Mouse (Mus musculus) spleen, postnatal 14 days (tissue): ENCODE data around the gene Tmem170.

Experiments used
- DNase-seq, 2 experiments: peaks; one replicate each; pipeline ENCODE4 v3.0.0; 2021 to 2022; ENCODE audit warnings: low spot score in 2 of 2

Tmem170 gene

GRCm38 (mm10) chr8:111876355-111876948 lies at the start of gene Tmem170:
TSS of gene Tmem170 (minus strand) at chr8:111876750.
- DNase-seq = peak; percentile 94 to 97

DNA sequence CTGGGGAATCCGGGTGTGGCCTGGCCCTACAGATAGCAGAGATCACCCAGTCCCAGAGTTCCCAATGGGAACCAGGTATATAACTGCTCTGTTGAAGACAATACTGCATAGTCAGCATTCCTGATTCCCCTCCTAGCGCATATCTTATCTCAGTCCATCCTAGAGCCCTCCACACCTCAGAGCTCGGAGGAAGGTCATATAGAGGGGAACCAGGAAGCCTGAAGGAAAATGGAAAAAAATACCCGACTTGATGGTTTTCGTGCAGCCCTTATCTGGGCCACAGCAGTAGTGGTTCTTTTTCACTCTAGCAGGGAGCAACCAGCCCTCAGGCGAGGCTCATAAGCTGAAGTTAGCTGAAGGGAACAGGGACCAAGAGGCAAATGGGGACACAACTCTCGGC lies 48.4 kb upstream of the Tmem170 start:
- no peak for DNase-seq

DNA sequence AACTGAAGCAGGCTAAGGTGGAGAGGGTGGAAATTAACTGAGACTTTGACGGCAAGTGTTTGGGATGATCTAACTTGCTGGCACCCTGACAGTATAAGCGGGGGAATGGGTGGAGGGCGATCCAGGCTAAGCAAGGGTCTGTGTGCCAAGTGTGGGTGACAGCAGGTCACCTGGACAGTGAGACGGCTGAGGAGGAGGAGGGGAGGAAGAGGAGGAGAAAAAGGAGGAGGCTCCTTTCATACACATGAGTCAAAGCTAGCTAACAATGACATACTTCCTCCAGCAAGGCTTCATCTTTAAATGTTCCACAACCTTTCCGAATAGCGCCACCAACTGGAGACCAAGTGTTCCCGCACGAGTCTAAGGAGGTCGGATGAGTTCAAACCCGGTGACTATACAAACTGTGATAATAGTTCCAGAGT lies 46.8 kb upstream of the Tmem170 start:
- DNase-seq = peak in 1 of 2 experiments; percentile 59

GRCm38 (mm10) chr8:111920971-111921370 lies 44.4 kb upstream of the Tmem170 start:
- no peak for DNase-seq

DNA sequence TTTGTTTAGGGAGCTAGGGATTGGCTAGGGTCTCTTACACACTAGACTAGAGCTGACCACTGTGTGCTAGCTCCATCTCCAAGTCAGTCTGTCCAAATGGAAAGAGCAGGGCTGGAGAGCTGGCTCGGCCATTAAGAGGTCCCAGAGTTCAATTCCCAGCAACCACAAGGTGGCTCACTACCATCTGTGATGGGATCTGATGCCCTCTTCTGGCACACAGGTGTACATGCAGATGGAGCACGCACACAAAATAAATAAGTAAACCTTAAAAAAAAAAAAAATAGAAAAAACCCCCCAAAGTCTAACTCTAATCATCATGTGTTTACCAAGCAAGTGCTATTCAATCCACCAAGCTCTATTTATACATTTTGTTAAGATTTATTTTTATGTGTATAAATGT lies 43.1 kb upstream of the Tmem170 start:
- no peak for DNase-seq

DNA sequence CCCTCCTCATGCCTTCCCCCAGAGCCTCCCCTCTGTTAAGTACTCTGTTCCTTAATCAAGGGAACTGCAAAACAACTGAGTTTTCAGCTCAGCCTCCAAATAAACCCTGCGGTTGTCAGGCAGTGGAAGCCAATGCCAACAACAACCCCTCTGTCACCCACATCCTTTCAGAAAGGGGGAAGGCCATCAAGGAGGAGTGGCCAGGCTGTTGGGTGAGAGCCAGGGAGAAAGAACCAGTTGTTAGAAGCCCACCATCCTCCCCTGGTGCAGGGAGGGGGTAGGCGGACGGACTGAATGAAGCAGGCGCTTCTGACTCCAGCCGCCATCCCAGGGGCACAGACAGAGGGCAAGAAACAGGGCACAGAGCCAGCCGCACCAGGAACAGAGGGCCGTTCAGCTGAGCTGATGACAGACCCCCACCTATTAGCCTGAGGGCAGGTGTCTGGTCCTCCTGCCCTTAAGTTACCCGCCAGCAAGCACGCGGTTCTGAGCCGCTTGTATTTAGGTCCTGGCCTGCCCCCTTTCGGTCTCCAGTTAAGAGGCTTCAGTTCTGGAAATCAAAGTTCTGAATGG lies 36.4 kb upstream of the Tmem170 start:
- no peak for DNase-seq

- DNase-seq = no peak
Measured at GRCm38 (mm10) chr8:111911572-111911971, 35.0 kb upstream of the Tmem170 start.

DNA sequence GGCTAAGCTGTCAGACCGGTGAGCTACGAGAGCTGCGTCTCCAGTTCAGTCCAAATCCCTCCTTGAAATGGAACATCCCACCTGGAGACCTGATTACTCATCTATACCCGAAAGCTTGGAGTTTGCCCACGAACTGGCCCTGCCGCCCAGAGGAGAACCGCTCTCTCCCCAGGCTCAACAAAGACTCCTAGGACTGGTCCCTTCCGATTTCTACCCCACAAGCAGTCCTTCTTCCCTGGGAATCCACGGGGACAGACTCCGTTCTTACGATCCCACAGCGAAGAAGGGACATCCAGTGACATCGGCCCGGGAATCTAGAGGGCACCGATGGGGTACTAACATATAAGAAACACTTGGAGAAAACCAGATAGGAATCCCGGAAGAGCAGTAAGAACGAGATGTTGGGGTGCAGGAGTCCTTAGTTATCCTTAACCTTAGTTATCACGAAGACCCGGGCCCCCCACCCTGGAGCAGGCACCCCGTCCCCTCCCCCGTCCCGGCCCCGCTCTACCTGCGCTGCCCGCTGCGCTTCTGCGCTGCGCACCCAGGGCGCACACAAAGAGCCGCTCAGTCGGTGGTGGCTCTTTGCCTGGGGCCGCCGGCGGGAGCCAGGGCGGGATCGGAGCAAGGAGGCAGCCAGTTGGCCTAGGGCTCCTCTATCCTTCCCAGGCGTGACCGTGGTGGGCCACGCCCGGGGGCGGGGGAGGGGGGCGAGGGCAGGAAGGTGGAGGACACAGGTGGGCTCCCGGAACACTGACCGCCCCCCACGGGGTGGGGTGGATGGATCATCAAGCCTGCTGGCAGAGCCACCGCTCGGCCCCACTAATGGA lies 33.3 kb upstream of the Tmem170 start, which contains the start of gene Chst5:
TSS of gene Chst5 (minus strand) at position 827 of the 830 bp plus-strand sequence.
- no peak for DNase-seq

DNA sequence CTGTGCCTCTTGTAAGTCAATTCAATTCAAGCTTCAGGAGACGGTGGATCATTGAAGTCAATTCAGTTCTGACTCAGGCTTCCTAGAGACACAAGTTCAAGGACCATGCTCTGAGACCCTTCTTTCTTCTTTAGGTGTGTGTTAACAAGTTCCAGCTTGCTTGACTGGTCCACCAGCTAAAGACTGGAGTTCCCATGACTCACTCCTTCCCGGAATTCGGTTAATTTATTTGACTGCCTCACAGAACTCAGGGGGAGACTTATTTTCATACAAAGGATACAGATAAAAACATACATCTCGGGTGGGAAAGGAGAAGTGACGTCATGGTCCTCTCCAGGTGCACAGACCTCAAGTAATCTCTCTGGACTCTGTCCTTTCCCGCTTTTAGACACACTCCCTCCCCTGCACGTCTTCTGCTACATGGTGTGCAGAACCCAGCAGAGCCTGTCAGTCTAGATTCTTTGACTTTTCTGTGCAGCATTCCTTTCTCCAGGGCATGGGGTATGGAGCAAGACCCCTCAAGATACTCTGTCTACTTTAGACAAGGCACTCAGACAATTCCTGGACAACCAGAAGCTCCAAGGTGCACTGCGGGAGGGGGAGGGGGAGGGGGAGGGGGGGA lies 29.1 kb upstream of the Tmem170 start:
- DNase-seq = no peak

- DNase-seq = no peak
Measured at GRCm38 (mm10) chr8:111902080-111902479, 25.5 kb upstream of the Tmem170 start.

DNA sequence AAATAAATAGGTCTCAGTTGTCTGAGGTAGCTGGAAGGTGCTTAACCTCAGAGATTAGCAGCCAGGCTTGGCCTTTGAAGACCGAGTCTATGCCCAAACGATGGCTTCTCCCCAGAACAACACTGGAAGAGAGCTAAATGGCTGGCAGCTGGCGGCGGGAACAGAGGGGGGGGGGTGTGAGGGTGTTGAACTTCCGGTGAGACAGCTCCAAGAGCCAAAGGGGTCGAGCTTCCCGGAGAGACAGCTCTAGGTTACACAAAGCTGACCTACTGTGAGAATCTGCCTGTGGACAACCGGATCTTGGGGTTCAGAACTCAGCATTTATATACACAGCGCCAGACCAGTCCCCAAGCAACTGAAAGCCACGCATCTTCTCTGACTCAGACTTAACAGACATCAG lies 22.0 kb upstream of the Tmem170 start:
- DNase-seq = no peak

GRCm38 (mm10) chr8:111894955-111895354 lies 18.4 kb upstream of the Tmem170 start:
- no peak for DNase-seq

GRCm38 (mm10) chr8:111892615-111893014 lies 16.1 kb upstream of the Tmem170 start:
- no peak for DNase-seq

DNA sequence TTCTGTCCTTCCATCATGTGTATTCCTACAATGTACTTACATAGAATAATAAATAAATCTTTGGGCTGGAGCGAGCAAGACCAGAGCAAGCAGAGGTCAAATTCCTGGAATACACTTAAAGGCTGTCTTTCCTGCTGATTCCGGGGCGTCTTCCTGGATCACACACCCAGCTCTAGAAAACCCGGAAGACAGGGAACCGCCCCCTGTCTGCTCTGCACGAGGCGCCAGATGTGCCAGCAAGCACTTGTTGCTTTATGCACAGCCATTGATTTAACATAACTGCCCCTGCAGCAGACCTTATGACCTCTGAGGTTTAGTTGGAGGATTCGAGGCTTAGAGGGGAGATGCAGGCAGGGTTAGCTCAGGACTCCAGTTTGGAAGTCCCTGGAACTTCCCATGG lies 15.4 kb upstream of the Tmem170 start:
- DNase-seq = no peak

- no peak for DNase-seq
Measured at GRCm38 (mm10) chr8:111890911-111891303, 14.4 kb upstream of the Tmem170 start.

DNA sequence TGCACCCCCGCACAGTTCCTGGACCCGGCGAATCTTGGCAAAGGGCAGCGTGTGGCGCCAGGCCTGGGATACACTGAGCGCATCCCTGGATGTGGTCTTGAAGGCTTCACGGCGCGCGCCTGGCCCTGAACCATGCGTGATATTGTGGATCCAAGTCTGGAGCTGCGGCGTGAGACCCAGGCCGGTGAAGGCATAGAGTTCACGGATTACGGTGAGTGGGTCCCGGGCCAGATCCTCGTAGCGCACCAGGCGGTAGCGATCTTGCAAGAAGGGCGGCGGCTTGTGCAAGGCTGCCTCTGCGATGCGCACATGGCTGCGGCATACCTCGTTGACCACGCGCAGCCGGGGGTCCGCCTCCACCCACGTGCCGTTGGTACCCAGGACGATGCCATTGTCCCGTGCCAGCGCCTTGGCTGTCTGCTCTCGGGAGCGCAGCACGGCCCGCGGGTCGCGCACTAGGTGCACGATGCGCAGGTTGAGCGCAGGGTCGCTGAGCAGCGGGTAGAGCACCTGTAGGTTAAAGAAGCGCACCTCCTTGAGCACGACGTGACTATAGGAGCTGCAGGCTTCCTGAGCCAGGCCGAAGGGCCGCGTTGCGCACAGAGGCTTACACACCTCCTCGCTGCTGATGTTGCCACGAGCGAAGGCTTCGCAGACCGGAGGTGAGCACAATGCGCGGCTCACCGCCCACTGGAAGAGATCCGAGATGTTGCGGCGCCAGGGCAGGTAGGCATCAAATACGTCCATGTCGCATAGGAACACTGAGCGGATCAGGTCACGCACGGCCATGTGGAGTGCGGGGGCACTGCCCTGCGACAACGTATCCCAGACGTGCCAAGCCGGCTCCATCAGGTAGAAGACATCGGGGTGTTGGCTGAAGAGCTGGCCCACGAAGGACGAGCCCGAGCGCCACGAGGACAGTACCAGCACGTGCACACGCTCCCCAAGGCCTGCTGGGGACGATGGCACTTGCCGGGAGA lies 13.7 kb upstream of the Tmem170 start:
- DNase-seq = no peak

DNA sequence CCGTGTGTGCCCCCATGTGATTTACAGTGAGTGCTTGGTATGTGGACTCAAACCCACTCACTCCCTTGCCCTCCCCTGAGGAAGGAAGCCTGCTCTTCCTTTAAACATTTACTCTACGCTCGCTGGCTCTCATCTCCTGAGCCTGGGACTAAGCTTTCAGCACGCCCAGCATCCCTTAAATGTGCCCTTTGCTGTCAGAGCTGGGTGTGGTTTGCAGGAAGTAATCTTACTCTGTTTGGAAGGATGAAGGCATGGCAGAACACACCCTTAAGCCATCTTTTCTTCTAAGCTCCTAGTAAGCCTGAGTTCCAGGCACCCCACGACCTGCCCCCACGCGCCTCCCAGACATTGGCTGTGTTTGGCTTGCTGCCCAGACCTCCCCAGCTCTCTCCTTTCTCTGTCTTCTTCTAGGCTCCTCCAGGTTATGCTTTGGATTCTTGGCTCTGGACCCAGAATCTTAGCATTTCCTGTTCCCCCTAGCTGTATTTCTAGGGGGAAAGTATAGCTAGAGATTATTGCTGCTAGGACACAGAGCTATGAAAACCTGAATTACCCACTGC lies 11.6 kb upstream of the Tmem170 start:
- DNase-seq = no peak

DNA sequence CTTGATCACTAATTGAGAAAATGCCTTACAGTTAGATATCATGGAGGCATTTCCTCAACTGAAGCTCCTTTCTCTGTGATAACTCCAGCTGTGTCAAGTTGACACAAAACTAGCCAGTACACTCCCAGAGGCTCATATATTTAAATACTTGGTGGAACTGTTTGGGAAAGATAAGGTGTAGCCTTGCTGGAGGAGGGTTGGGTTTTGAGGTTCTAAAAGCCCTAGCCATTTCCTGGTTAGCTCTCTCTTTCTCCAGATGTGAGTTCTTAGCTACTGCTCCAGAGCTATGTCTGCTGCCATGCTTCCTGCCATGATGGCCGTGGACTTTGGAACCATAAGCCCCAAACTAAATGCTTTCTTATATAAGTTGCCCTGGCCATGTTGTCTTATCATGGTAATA lies 10.9 kb upstream of the Tmem170 start:
- DNase-seq = no peak

DNA sequence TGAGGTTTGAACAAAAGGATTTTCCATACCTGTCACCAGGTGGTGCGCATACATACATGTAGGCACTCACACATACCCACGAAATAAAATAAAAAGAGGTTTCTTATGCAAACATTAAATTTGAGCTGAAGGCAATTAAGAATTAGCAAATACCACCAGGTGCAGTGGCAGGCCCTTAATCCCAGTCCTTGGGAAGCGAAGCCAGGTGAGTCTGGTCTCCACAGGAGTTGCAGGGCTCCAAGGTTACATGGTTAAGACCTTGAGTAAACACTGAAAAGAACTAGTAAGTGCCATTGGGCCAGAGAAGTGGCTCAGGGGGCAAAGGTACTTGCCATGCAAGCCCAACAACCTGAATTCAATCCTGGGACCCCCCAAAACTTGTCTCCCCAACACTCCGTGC lies 7.1 kb upstream of the Tmem170 start:
- no peak for DNase-seq

DNA sequence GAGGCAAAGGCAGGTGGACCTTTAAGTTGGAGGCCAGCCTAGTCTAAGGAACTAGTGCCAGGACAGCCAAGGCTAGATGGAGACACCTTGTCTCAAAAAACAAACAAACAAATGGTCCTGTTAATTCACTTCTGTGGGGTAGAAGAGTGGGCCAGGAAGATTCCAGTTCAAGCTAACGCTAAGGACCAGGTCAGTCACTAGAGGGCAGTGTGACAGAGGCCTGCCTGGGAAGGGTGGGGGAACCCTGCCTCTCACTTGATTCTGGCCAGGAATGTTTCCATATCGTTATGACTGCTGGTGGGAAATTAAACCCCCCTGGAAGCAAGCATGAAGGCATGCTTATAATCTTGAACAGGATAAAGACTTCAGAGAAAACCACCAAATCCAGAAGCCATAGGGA lies 5.0 kb upstream of the Tmem170 start:
- DNase-seq = peak in 1 of 2 experiments; percentile 36

DNA sequence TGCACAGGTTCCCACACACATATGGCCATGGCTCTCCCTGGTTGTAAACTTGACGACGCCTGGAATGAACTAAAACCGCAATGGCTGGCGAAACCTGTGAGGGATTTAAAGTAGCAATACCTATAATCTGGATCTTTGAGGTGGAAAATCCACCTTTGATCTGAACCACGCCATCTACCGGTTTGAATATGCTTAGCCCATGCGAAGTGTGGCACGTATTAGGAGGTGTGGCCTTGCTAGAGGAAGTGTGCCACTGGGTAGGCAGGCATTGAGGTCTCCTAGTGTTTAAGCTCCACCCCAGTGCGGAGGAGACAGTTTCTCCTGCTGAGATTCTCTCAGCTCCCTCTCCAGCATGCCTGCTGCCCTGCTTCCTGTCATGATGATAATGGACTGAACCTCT lies 1.2 kb upstream of the Tmem170 start:
- DNase-seq = no peak
